Mouse (Mus musculus) limb, embryonic 12.5 days (tissue): ENCODE results near the gene Tmem204. TPM values are rescaled to one million over a fixed set of nuclear protein-coding genes. Genes with fewer than 3 reads are reported as not detected.

Experiments used
- ATAC-seq: fragments of 200-750 bp; cut with Nextera tagmentation; 2 replicates; pipeline ENCODE4 v1.8.0; 2017; ENCODE audit warnings: low read depth, moderate TSS enrichment; ENCODE audit not compliant: insufficient number of reproducible peaks, insufficient read depth, low FRiP score, low TSS enrichment
- H3K27ac ChIP-seq: fragments of 300-500 bp; sonication (generic); 2 replicates; pipeline ENCODE4 v1.5.1; 2016; ENCODE audit warnings: mild to moderate bottlenecking, moderate library complexity
- H3K27me3 ChIP-seq: fragments of 300-500 bp; sonication (generic); 2 replicates; pipeline ENCODE4 v1.6.1; 2016; ENCODE audit warnings: mild to moderate bottlenecking, moderate library complexity
- H3K36me3 ChIP-seq: fragments of 300-500 bp; sonication (generic); 2 replicates; pipeline ENCODE4 v1.6.1; 2016; ENCODE audit warnings: mild to moderate bottlenecking, moderate library complexity
- H3K4me1 ChIP-seq: fragments of 300-500 bp; sonication (generic); replicated peaks from 2 replicates; pipeline ENCODE4 v1.6.1; 2016
- H3K4me2 ChIP-seq: fragments of 300-500 bp; sonication (generic); 2 replicates; pipeline ENCODE4 v1.6.1; 2016; ENCODE audit warnings: mild to moderate bottlenecking, moderate library complexity
- H3K4me3 ChIP-seq: fragments of 300-500 bp; sonication (generic); replicated peaks from 2 replicates; pipeline ENCODE4 v1.5.1; 2016; ENCODE audit warnings: mild to moderate bottlenecking
- H3K9ac ChIP-seq: fragments of 300-500 bp; sonication (generic); replicated peaks from 2 replicates; pipeline ENCODE4 v1.6.1; 2016; ENCODE audit warnings: mild to moderate bottlenecking, moderate library complexity
- H3K9me3 ChIP-seq: fragments of 300-500 bp; sonication (generic); 2 replicates; pipeline ENCODE4 v1.6.1; 2016; ENCODE audit warnings: mild to moderate bottlenecking, moderate library complexity
- WGBS: fragments of 180-500 bp; shearing (Covaris S2); methylation state at CpG from one replicate; pipeline ENCODE4 v1.1.7; 2016; 5-methylcytosine and 5-hydroxymethylcytosine counted together
- polyA plus RNA-seq: library from polyadenylated mRNA; unstranded; fragments of >200 nt; fragmentation: Nextera tagmentation; extraction: Ambion mirVana; gene quantifications from 2 replicates; pipeline ENCODE4 v1.2.1, GENCODE M21; 2016

Gene Tmem204
- polyA plus RNA-seq, 1 experiment from 2014 or later = 12.0 TPM

- Histone ChIP-seq H3K9me3 (no peaks in the 10 kb centered on the region), H3K27ac (peak overlapping the region; percentile 98), H3K27me3 (no peaks in the 10 kb centered on the region), H3K4me1 (peaks cover 60% of the 10 kb centered on the region), H3K36me3 (peaks cover 19% of the 10 kb centered on the region), H3K4me3 (no peak overlapping the region), H3K4me2 (no peak overlapping the region), H3K9ac (0 out of 2 replicates have a peak overlapping the region, but pooled peaks have one; percentile 31)
- WGBS = 33% methylated on average over 3 of the region's 3 CpGs
- no peak; the same call in 1 of the 2 replicates for ATAC-seq
Measured at GRCm38 (mm10) chr17:25082887-25083286, 504 bp downstream of the Tmem204 start.

GRCm38 (mm10) chr17:25082081-25082847, 1.1 kb downstream of the Tmem204 start:
- no peak overlapping the region for H3K4me2 ChIP-seq
- no peak for ATAC-seq
- H3K36me3 ChIP-seq = peaks cover 16% of the 10 kb centered on the region
- H3K27ac ChIP-seq = peak overlapping the region; percentile 98
- H3K4me1 ChIP-seq = peaks cover 61% of the 10 kb centered on the region
- H3K9ac ChIP-seq = no peak overlapping the region
- H3K9me3 ChIP-seq = no peaks in the 10 kb centered on the region
- H3K27me3 ChIP-seq = no peaks in the 10 kb centered on the region
- H3K4me3 ChIP-seq = no peak overlapping the region
- 51% methylated on average over 14 of the region's 14 CpGs for WGBS

GRCm38 (mm10) chr17:25080960-25081381, 2.4 kb downstream of the Tmem204 start:
- Histone ChIP-seq H3K4me2 (no peak overlapping the region), H3K4me1 (peaks cover 61% of the 10 kb centered on the region), H3K4me3 (peak overlapping the region; percentile 20; the same call in 1 of the 2 replicates), H3K27me3 (no peaks in the 10 kb centered on the region), H3K36me3 (peaks cover 20% of the 10 kb centered on the region), H3K27ac (peak overlapping the region; percentile 70), H3K9ac (no peak overlapping the region; the same call in 1 of the 2 replicates), H3K9me3 (no peaks in the 10 kb centered on the region)
- 54% methylated on average over 11 of the region's 11 CpGs for WGBS
- ATAC-seq = no peak

GRCm38 (mm10) chr17:25080210-25080609, 3.2 kb downstream of the Tmem204 start:
- Histone ChIP-seq H3K4me2 (no peak overlapping the region), H3K4me1 (peaks cover 54% of the 10 kb centered on the region), H3K27ac (peak overlapping the region; percentile 70), H3K36me3 (peaks cover 20% of the 10 kb centered on the region), H3K4me3 (peak overlapping the region; percentile 20), H3K9me3 (no peaks in the 10 kb centered on the region), H3K9ac (0 out of 2 replicates have a peak overlapping the region, but pooled peaks have one; percentile 31), H3K27me3 (no peaks in the 10 kb centered on the region)
- 90% methylated on average over 13 of the region's 13 CpGs for WGBS
- ATAC-seq = no peak

DNA sequence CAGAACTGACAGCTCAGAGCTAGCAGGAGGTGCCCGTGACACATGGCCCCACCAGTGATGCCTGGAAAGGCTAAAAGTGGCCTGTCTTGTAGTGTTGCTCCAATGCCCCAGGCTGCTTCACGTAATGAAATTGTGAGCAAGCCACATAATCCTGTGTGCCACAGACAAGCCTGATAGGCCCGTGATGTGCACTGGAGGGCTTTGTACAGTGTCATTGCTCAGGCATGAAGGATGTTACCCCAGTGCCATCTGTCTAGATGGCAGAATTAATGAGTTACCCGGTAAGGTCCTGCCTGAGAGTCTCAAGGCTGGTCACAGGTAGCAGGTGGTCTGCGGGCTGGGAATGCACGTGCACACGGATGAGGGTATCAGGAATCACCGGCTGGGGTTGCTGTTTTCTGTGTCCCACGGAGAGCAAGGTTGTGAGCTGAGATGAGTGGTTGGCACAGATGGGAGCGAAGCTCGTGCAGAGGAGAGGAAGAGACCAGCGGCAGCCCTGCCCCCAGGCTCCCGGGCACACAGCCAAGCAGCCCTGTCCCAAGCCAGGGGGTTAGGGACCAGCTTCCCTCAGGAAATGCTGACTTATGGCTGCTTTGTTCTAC, 5.5 kb downstream of the Tmem204 start:
- Histone ChIP-seq H3K36me3 (peaks cover 20% of the 10 kb centered on the region), H3K9ac (peak overlapping the region; percentile 23; the same call in 1 of the 2 replicates), H3K4me1 (peaks cover 32% of the 10 kb centered on the region), H3K4me2 (no peak overlapping the region), H3K27ac (0 out of 2 replicates have a peak overlapping the region, but pooled peaks have one; percentile 18), H3K4me3 (no peak overlapping the region), H3K27me3 (no peaks in the 10 kb centered on the region), H3K9me3 (no peaks in the 10 kb centered on the region)
- no peak for ATAC-seq
- 78% methylated on average over 13 of the region's 13 CpGs for WGBS

- Histone ChIP-seq H3K27ac (no peak overlapping the region), H3K9me3 (no peaks in the 10 kb centered on the region), H3K4me1 (peaks cover 22% of the 10 kb centered on the region), H3K36me3 (peaks cover 20% of the 10 kb centered on the region), H3K9ac (no peak overlapping the region), H3K4me2 (no peak overlapping the region), H3K4me3 (no peak overlapping the region), H3K27me3 (no peaks in the 10 kb centered on the region)
- 92% methylated on average over 4 of the region's 4 CpGs for WGBS
- no peak for ATAC-seq
Measured at GRCm38 (mm10) chr17:25076906-25077305, 6.5 kb downstream of the Tmem204 start.

DNA sequence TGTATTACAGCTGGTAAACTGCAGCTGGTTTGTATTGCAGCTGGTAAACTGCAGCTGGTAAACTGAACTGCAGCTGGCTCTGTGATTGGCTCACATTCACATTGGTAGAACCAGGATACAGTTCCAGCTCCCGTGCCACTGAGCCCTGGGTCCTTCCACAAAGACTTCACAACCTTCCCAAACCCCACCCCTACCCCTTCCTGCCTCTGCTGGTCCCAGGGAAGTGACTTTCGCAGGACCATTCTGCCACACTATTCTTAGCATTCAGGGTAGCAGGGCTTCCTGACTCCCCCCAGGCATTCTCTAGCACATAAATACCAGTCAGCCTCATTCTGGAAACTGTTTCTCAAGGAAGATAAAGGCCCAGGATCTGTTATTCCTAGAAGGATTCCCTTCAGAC, 14.7 kb downstream of the Tmem204 start:
- Histone ChIP-seq H3K9ac (no peak overlapping the region), H3K4me1 (no peaks in the 10 kb centered on the region), H3K4me3 (no peak overlapping the region), H3K27ac (no peak overlapping the region), H3K4me2 (no peak overlapping the region), H3K9me3 (no peaks in the 10 kb centered on the region), H3K27me3 (no peaks in the 10 kb centered on the region), H3K36me3 (peaks cover 32% of the 10 kb centered on the region)
- WGBS = 69% methylated on average over 2 of the region's 2 CpGs
- ATAC-seq = no peak

DNA sequence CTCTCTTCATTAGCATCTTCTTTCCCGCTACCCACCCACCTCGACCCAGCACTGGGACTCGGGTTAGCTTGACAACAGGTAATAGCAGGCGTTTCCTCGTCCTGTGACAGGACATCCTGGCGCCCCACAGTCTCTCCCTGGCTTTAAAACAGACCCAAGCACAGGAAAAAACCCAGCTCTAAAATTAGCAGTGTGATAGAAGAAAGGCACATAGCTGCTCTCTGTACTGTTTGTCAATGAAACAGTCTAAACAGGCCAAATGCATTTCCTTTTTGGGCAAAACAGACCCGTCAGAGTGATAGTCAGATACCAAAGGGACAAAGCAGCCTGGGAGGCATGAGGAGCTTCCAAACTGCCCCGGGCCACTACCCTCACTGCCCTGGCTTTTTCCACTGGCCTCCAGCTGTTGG, 15.9 kb downstream of the Tmem204 start:
- no peak overlapping the region for H3K27ac ChIP-seq
- 70% methylated on average over 8 of the region's 8 CpGs for WGBS

GRCm38 (mm10) chr17:25066595-25066994, 16.8 kb downstream of the Tmem204 start:
- 90% methylated on average over 7 of the region's 7 CpGs for WGBS
- no peak overlapping the region for H3K9ac ChIP-seq
- H3K9me3 ChIP-seq = no peaks in the 10 kb centered on the region
- no peak overlapping the region for H3K4me2 ChIP-seq
- H3K27me3 ChIP-seq = no peaks in the 10 kb centered on the region
- H3K36me3 ChIP-seq = peaks cover 41% of the 10 kb centered on the region
- H3K27ac ChIP-seq = no peak overlapping the region
- no peak overlapping the region for H3K4me3 ChIP-seq
- no peaks in the 10 kb centered on the region for H3K4me1 ChIP-seq
- no peak for ATAC-seq

More for the DNA sequence above, 15.9 kb downstream of the Tmem204 start:
- no peak for ATAC-seq
- Histone ChIP-seq H3K27me3 (no peaks in the 10 kb centered on the region), H3K9me3 (no peaks in the 10 kb centered on the region), H3K36me3 (peaks cover 33% of the 10 kb centered on the region), H3K4me2 (no peak overlapping the region), H3K4me3 (no peak overlapping the region), H3K9ac (no peak overlapping the region), H3K4me1 (no peaks in the 10 kb centered on the region)

- H3K36me3 ChIP-seq = peaks cover 47% of the 10 kb centered on the region
- WGBS = 78% methylated on average over 3 of the region's 3 CpGs
- no peaks in the 10 kb centered on the region for H3K27me3 ChIP-seq
- H3K9me3 ChIP-seq = no peaks in the 10 kb centered on the region
- H3K4me2 ChIP-seq = no peak overlapping the region
- H3K4me3 ChIP-seq = no peak overlapping the region
- ATAC-seq = no peak
- no peaks in the 10 kb centered on the region for H3K4me1 ChIP-seq
- H3K9ac ChIP-seq = no peak overlapping the region
- no peak overlapping the region for H3K27ac ChIP-seq
Measured at GRCm38 (mm10) chr17:25065189-25065588, 18.2 kb downstream of the Tmem204 start.

GRCm38 (mm10) chr17:25064351-25064750, 19.0 kb downstream of the Tmem204 start:
- Histone ChIP-seq H3K27ac (no peak overlapping the region), H3K9ac (no peak overlapping the region), H3K27me3 (no peaks in the 10 kb centered on the region), H3K4me1 (no peaks in the 10 kb centered on the region), H3K36me3 (peaks cover 49% of the 10 kb centered on the region), H3K4me3 (no peak overlapping the region), H3K9me3 (no peaks in the 10 kb centered on the region), H3K4me2 (no peak overlapping the region)
- ATAC-seq = no peak
- 84% methylated on average over 9 of the region's 9 CpGs for WGBS
